Mouse (Mus musculus): Measurements from ENCODE around the gene Tada3.
"Not testable (repeated sequence)": the region's sequence is repeated elsewhere in the genome, so short reads cannot be mapped to it uniquely, and the experiment has no call there.

Gene Tada3

GRCm38 (mm10) chr6:113343177-113344092 is 34.2 kb downstream of the Tada3 start, which contains the start of gene Camk1:
TSS of gene Camk1 (minus strand) at chr6:113343984.
- DNase-seq (ENCODE audit: extremely low spot score), result peak; percentile 72

DNA sequence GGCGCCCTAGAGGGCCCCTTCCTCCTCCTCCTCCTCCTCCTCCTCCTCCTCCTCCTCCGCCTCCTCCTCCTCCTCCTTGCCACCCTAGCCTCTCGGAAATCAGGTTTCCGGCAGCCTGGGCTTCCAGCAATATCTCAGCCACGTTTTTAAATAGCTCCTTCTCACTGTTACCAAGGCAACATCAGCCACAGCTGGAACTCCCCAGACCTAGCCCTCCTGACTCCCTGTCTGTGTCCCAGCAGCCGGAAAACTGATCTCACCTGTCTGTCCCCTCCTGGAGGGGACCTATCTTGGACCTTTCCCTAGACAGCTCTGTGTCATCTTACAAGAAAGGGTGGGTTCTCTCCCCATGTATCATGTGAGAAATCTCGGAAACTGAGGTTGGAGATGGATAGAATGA is 35.4 kb downstream of the Tada3 start:
- DNase-seq (ENCODE audit: extremely low spot score), result no peak

DNA sequence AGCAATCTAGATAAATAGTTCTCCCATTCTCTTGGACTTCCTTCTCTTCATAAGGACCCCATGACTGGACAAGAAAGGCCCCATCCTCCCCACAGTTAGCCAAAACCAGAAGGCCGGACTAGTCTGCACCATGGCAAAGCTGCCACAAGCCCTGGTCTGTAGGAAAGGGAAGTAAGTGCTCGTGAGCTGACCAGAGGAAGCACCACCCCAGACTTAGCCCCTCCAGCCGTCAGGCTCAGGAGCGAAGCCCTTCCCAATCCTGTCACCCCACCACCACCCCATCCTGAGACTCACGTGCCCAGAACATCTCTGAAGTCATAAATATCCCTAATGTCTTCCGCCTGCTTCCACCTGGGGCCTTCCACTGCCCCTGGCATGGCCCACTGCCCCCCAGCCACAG is 36.1 kb downstream of the Tada3 start:
- no peak for DNase-seq (ENCODE audit: extremely low spot score)

GRCm38 (mm10) chr6:113336852-113337620 is 40.6 kb downstream of the Tada3 start:
- no peak for DNase-seq (ENCODE audit: extremely low spot score)

- DNase-seq (ENCODE audit: extremely low spot score), result no peak
These were observed 43.5 kb downstream of the Tada3 start for GRCm38 (mm10) chr6:113334216-113334615.

DNA sequence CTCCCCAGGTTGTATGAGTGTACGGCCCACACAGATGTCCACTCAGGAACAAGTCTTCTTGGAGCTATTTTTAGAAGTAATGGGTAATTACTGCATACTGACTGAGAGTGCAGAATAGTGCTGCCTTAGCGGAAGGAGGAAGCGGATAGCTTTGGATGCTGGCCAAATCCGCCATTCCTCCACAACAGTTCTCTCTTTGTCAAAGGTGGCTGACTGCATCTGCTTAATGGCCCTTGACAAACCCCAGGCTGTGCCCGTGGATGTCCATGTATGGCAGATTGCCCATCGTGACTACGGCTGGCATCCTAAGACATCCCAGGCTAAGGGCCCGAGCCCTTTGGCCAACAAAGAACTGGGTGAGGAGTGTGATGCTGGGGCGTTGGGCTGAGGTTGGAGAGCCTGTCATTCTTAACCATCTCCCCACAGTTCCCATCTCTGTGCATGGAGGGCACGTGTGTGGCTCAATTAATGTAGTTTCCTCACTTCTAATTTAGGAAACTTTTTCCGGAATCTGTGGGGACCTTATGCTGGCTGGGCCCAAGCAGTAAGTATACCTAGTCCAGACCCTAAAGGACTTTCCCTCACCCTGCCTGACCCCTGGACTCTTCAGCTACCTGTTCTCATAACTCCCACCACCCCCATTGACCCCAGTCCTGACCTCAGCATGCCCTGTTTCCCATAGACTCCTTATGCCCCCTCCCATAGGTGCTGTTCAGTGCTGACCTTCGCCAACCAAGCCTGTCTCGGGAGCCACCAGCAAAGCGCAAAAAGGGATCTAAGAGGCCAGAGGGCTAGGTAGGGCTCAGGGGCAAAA is 44.3 kb downstream of the Tada3 start:
- DNase-seq (ENCODE audit: extremely low spot score), result no peak

DNA sequence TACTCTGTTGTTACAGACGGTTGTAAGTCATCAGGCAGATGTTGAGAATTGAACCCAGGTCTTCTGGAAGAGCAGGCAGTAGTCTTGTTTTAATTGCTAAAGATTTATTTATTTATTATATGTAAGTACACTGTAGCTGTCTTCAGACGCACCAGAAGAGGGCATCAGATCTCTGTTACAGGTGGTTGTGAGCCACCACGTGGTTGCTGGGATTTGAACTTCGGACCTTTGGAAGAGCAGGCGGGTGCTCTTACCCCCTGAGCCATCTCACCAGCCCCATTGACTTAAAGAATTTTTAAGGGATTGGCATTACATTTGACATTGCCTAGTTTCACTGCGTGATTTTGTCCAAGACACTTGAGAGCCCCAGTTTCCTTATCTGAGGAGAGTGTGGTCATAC is 44.9 kb downstream of the Tada3 start:
- DNase-seq (ENCODE audit: extremely low spot score), result not testable (repeated sequence)

DNA sequence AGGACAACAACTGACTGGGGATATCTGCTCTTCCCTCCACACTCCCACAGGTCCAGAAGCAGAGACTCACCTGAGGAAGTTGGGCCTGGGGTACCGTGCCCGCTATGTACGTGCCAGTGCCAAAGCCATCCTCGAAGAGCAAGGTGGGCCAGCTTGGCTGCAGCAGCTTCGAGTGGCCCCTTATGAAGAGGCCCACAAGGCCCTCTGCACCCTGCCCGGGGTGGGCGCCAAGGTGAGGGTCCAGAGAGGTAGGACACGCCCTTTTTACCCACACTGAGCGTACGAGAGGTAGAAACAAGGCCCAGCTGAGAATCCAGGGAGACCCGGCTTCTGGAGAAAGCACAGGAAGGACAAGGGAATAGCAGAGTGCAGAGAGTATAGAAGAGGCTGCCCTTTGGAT is 46.0 kb downstream of the Tada3 start:
- no peak for DNase-seq (ENCODE audit: extremely low spot score)

GRCm38 (mm10) chr6:113330547-113330946 is 47.1 kb downstream of the Tada3 start:
- DNase-seq (ENCODE audit: extremely low spot score), result no peak

- DNase-seq (ENCODE audit: extremely low spot score), result no peak
These were observed 48.3 kb downstream of the Tada3 start for GRCm38 (mm10) chr6:113329396-113329795.

- DNase-seq (ENCODE audit: extremely low spot score), result peak; percentile 97
These were observed 51.0 kb downstream of the Tada3 start, which contains the start of gene Ogg1 for GRCm38 (mm10) chr6:113326533-113327315. TSS of gene Ogg1 (plus strand) at chr6:113326972.

Data from embryo, embryonic 9.5 days (tissue).